Mouse (Mus musculus): ENCODE results near the gene Gpx3. TPM values are rescaled to one million over a fixed set of nuclear protein-coding genes. Genes with fewer than 3 reads are reported as not detected.
A peak's percentile ranks its signal among the peaks of the same experiment; 100 is the strongest.
"Not testable (repeated sequence)": the region's sequence is repeated elsewhere in the genome, so short reads cannot be mapped to it uniquely, and the experiment has no call there.

Gpx3 gene
- polyA plus RNA-seq, 1 experiment from 2014 or later, result 52.0 TPM

GRCm38 (mm10) chr11:54887927-54888326 lies 14.3 kb upstream of the Gpx3 start:
- Histone ChIP-seq H3K36me3 (no peaks in the 10 kb centered on the region), H3K27ac (no peak overlapping the region), H3K4me3 (no peak overlapping the region), H3K9me3 (replicated peaks) (peaks cover 2% of the 10 kb centered on the region; the same call in 1 of the 2 replicates), H3K27me3 (ENCODE audit: low read depth, poor library complexity, severe bottlenecking) (peaks cover 72% of the 10 kb centered on the region), H3K4me1 (peaks cover 17% of the 10 kb centered on the region)
- WGBS, result 87% methylated on average over 6 of the region's 6 CpGs
- no peak for DNase-seq (ENCODE audit: low spot score)

- no peak overlapping the region for H3K4me3 ChIP-seq
- 88% methylated on average over 5 of the region's 5 CpGs for WGBS
Measured at GRCm38 (mm10) chr11:54891341-54891740, 10.9 kb upstream of the Gpx3 start.

GRCm38 (mm10) chr11:54892091-54892490 lies 10.2 kb upstream of the Gpx3 start:
- Histone ChIP-seq H3K4me3 (no peak overlapping the region), H3K4me1 (no peaks in the 10 kb centered on the region), H3K9me3 (replicated peaks) (peaks cover 2% of the 10 kb centered on the region; the same call in 1 of the 2 replicates), H3K27me3 (ENCODE audit: low read depth, poor library complexity, severe bottlenecking) (peaks cover 48% of the 10 kb centered on the region), H3K27ac (no peak overlapping the region), H3K36me3 (no peaks in the 10 kb centered on the region)
- no peak for DNase-seq (ENCODE audit: low spot score)
- WGBS, result 53% methylated on average over 7 of the region's 7 CpGs

More at GRCm38 (mm10) chr11:54891341-54891740, 10.9 kb upstream of the Gpx3 start:
- no peaks in the 10 kb centered on the region for H3K4me1 ChIP-seq
- no peaks in the 10 kb centered on the region for H3K36me3 ChIP-seq
- peaks cover 2% of the 10 kb centered on the region; the same call in 1 of the 2 replicates for H3K9me3 ChIP-seq (replicated peaks)
- H3K27me3 ChIP-seq (ENCODE audit: low read depth, poor library complexity, severe bottlenecking), result peaks cover 56% of the 10 kb centered on the region
- no peak for DNase-seq (ENCODE audit: low spot score)
- no peak overlapping the region for H3K27ac ChIP-seq

GRCm38 (mm10) chr11:54894589-54894988 lies 7.7 kb upstream of the Gpx3 start:
- DNase-seq (ENCODE audit: low spot score), result no peak
- H3K4me3 ChIP-seq, result no peak overlapping the region
- peaks cover 23% of the 10 kb centered on the region; the same call in 1 of the 2 replicates for H3K27me3 ChIP-seq (ENCODE audit: low read depth, poor library complexity, severe bottlenecking)
- H3K4me1 ChIP-seq, result peaks cover 6% of the 10 kb centered on the region; the same call in 1 of the 2 replicates
- no peaks in the 10 kb centered on the region for H3K36me3 ChIP-seq
- 54% methylated on average over 9 of the region's 9 CpGs for whole genome bisulfite sequencing
- no peak overlapping the region for H3K27ac ChIP-seq
- H3K9me3 ChIP-seq (replicated peaks), result no peaks in the 10 kb centered on the region

- WGBS, result 88% methylated on average over 3 of the region's 3 CpGs
- H3K27ac ChIP-seq; H3K4me1 ChIP-seq; DNase-seq (ENCODE audit: low spot score); H3K36me3 ChIP-seq; H3K9me3 ChIP-seq (replicated peaks); H3K4me3 ChIP-seq: not testable (repeated sequence)
- H3K27me3 ChIP-seq (ENCODE audit: low read depth, poor library complexity, severe bottlenecking), result peaks cover 12% of the 10 kb centered on the region
Measured at GRCm38 (mm10) chr11:54896646-54897045, 5.6 kb upstream of the Gpx3 start.

- no peak overlapping the region for H3K4me3 ChIP-seq
- no peaks in the 10 kb centered on the region for H3K9me3 ChIP-seq (replicated peaks)
- H3K27ac ChIP-seq, result no peak overlapping the region
- DNase-seq (ENCODE audit: low spot score), result no peak
- 53% methylated on average over 5 of the region's 5 CpGs for WGBS
- peaks cover 11% of the 10 kb centered on the region; the same call in 1 of the 2 replicates for H3K27me3 ChIP-seq (ENCODE audit: low read depth, poor library complexity, severe bottlenecking)
- H3K36me3 ChIP-seq, result no peaks in the 10 kb centered on the region
- H3K4me1 ChIP-seq, result peaks cover 9% of the 10 kb centered on the region
Measured at GRCm38 (mm10) chr11:54897470-54897869, 4.8 kb upstream of the Gpx3 start.

- Histone ChIP-seq H3K36me3 (no peaks in the 10 kb centered on the region), H3K27ac (no peak overlapping the region), H3K9me3 (replicated peaks) (no peaks in the 10 kb centered on the region), H3K27me3 (ENCODE audit: low read depth, poor library complexity, severe bottlenecking) (peaks cover 22% of the 10 kb centered on the region), H3K4me1 (peaks cover 26% of the 10 kb centered on the region), H3K4me3 (no peak overlapping the region)
- no peak for DNase-seq (ENCODE audit: low spot score)
- 72% methylated on average over 4 of the region's 4 CpGs for WGBS
Measured at GRCm38 (mm10) chr11:54899657-54900056, 2.6 kb upstream of the Gpx3 start.

GRCm38 (mm10) chr11:54903339-54903738 lies 1.1 kb downstream of the Gpx3 start:
- no peak for DNase-seq (ENCODE audit: low spot score)
- Histone ChIP-seq H3K4me1 (peaks cover 19% of the 10 kb centered on the region), H3K36me3 (no peaks in the 10 kb centered on the region), H3K27me3 (ENCODE audit: low read depth, poor library complexity, severe bottlenecking) (peaks cover 22% of the 10 kb centered on the region), H3K4me3 (peak overlapping the region; percentile 63), H3K9me3 (replicated peaks) (no peaks in the 10 kb centered on the region), H3K27ac (peak overlapping the region; percentile 66; the same call in 1 of the 2 replicates)
- 70% methylated on average over 5 of the region's 5 CpGs for WGBS

- no peak for DNase-seq (ENCODE audit: low spot score)
- no peak overlapping the region for H3K4me3 ChIP-seq
- H3K9me3 ChIP-seq (replicated peaks), result no peaks in the 10 kb centered on the region
- WGBS, result 45% methylated on average over 4 of the region's 4 CpGs
- H3K27ac ChIP-seq, result no peak overlapping the region
- peaks cover 4% of the 10 kb centered on the region for H3K36me3 ChIP-seq
- peaks cover 22% of the 10 kb centered on the region for H3K27me3 ChIP-seq (ENCODE audit: low read depth, poor library complexity, severe bottlenecking)
- H3K4me1 ChIP-seq, result peaks cover 19% of the 10 kb centered on the region
Measured at GRCm38 (mm10) chr11:54903940-54904706, 1.9 kb downstream of the Gpx3 start.

GRCm38 (mm10) chr11:54905086-54905485 lies 2.8 kb downstream of the Gpx3 start:
- peaks cover 19% of the 10 kb centered on the region for H3K4me1 ChIP-seq
- WGBS, result 93% methylated on average over 3 of the region's 3 CpGs
- H3K4me3 ChIP-seq, result no peak overlapping the region
- H3K9me3 ChIP-seq (replicated peaks), result no peaks in the 10 kb centered on the region
- no peak for DNase-seq (ENCODE audit: low spot score)
- no peak overlapping the region for H3K27ac ChIP-seq
- H3K36me3 ChIP-seq, result peaks cover 14% of the 10 kb centered on the region
- H3K27me3 ChIP-seq (ENCODE audit: low read depth, poor library complexity, severe bottlenecking), result peaks cover 22% of the 10 kb centered on the region

- 68% methylated on average over 4 of the region's 4 CpGs for WGBS
- no peak overlapping the region for H3K4me3 ChIP-seq
Measured at GRCm38 (mm10) chr11:54905931-54906330, 3.7 kb downstream of the Gpx3 start.

GRCm38 (mm10) chr11:54906466-54906865 lies 4.2 kb downstream of the Gpx3 start:
- WGBS, result 86% methylated on average over 4 of the region's 4 CpGs
- peaks cover 19% of the 10 kb centered on the region for H3K4me1 ChIP-seq
- H3K9me3 ChIP-seq (replicated peaks), result no peaks in the 10 kb centered on the region

More at GRCm38 (mm10) chr11:54905931-54906330, 3.7 kb downstream of the Gpx3 start:
- peaks cover 19% of the 10 kb centered on the region for H3K4me1 ChIP-seq
- H3K36me3 ChIP-seq, result peaks cover 19% of the 10 kb centered on the region
- H3K27ac ChIP-seq, result no peak overlapping the region
- no peaks in the 10 kb centered on the region for H3K9me3 ChIP-seq (replicated peaks)
- peaks cover 22% of the 10 kb centered on the region for H3K27me3 ChIP-seq (ENCODE audit: low read depth, poor library complexity, severe bottlenecking)
- no peak for DNase-seq (ENCODE audit: low spot score)

GRCm38 (mm10) chr11:54907259-54907658 lies 5.0 kb downstream of the Gpx3 start:
- no peaks in the 10 kb centered on the region for H3K9me3 ChIP-seq (replicated peaks)
- DNase-seq (ENCODE audit: low spot score), result no peak
- WGBS, result 93% methylated on average over 5 of the region's 5 CpGs
- peaks cover 27% of the 10 kb centered on the region for H3K36me3 ChIP-seq
- peaks cover 19% of the 10 kb centered on the region for H3K4me1 ChIP-seq
- H3K27ac ChIP-seq, result no peak overlapping the region
- peaks cover 14% of the 10 kb centered on the region for H3K27me3 ChIP-seq (ENCODE audit: low read depth, poor library complexity, severe bottlenecking)
- H3K4me3 ChIP-seq, result no peak overlapping the region

More at GRCm38 (mm10) chr11:54906466-54906865, 4.2 kb downstream of the Gpx3 start:
- Histone ChIP-seq H3K36me3 (peaks cover 24% of the 10 kb centered on the region), H3K4me3 (no peak overlapping the region), H3K27me3 (ENCODE audit: low read depth, poor library complexity, severe bottlenecking) (peaks cover 21% of the 10 kb centered on the region), H3K27ac (no peak overlapping the region)
- DNase-seq (ENCODE audit: low spot score), result no peak
